8 mouse cellular contexts compared by ENCODE assay signal in genomic region chr10:7210991-7211695, GRCm38 (mm10). TPM values are rescaled to one million over a fixed set of nuclear protein-coding genes. Genes with fewer than 3 reads are reported as not detected.
A peak's percentile ranks its signal among the peaks of the same experiment; 100 is the strongest.
DNase-seq lines count a peak whose midpoint lies in the region; ATAC-seq lines count a peak whose summit lies in the region.

No protein-coding gene starts in this region.

- peak; percentile 88 for ATAC-seq in embryonic facial prominence, embryonic 11.5 days (replicated peaks; ENCODE audit: insufficient number of reproducible peaks, low FRiP score, low TSS enrichment, low read depth)
- peak; percentile 89 for ATAC-seq in midbrain, embryonic 11.5 days (ENCODE audit: low FRiP score)

- H3K4me1 ChIP-seq in embryonic facial prominence, embryonic 11.5 days (ENCODE audit: control insufficient read depth, insufficient read depth, low read length), result no peaks in the 10 kb centered on the region; the same call in 1 of the 2 replicates
- H3K4me1 ChIP-seq in limb, embryonic 10.5 days, result peaks cover 48% of the 10 kb centered on the region
- H3K4me1 ChIP-seq in midbrain, embryonic 11.5 days (ENCODE audit: control insufficient read depth, insufficient read depth, low read length), result peaks cover 11% of the 10 kb centered on the region

- H3K27ac ChIP-seq in embryonic facial prominence, embryonic 11.5 days (replicated peaks; ENCODE audit: low read depth, low read length), result peak overlapping the region; percentile 78
- H3K27ac ChIP-seq in limb, embryonic 10.5 days, result peak overlapping the region; percentile 92
- no peak overlapping the region for H3K27ac ChIP-seq in midbrain, embryonic 11.5 days (ENCODE audit: low read depth, low read length)

- H3K9me3 ChIP-seq in embryonic facial prominence, embryonic 11.5 days (replicated peaks; ENCODE audit: control insufficient read depth, low read length), result no peaks in the 10 kb centered on the region
- no peaks in the 10 kb centered on the region for H3K9me3 ChIP-seq in limb, embryonic 10.5 days (replicated peaks)
- H3K9me3 ChIP-seq in midbrain, embryonic 11.5 days (ENCODE audit: control insufficient read depth, low read length), result no peaks in the 10 kb centered on the region

- H3K27me3 ChIP-seq in embryonic facial prominence, embryonic 11.5 days (ENCODE audit: control insufficient read depth, insufficient read depth, low read length), result no peaks in the 10 kb centered on the region
- H3K27me3 ChIP-seq in limb, embryonic 10.5 days (ENCODE audit: low read depth, poor library complexity, severe bottlenecking), result no peaks in the 10 kb centered on the region
- H3K27me3 ChIP-seq in midbrain, embryonic 11.5 days (ENCODE audit: control insufficient read depth, insufficient read depth, low read length), result no peaks in the 10 kb centered on the region

- peak overlapping the region; percentile 80 for H3K4me3 ChIP-seq in embryonic facial prominence, embryonic 11.5 days (ENCODE audit: low read depth, low read length)
- H3K4me3 ChIP-seq in limb, embryonic 10.5 days, result peak overlapping the region; percentile 84
- peak overlapping the region; percentile 68 for H3K4me3 ChIP-seq in midbrain, embryonic 11.5 days (ENCODE audit: low read depth, low read length)

- WGBS in embryonic facial prominence, embryonic 11.5 days, result under 1% methylated on average over 41 of the region's 41 CpGs
- under 1% methylated on average over 41 of the region's 41 CpGs for WGBS in limb, embryonic 10.5 days
- under 1% methylated on average over 41 of the region's 41 CpGs for WGBS in midbrain, embryonic 11.5 days

- DNase-seq in adrenal gland, postnatal 25 days, result peak; percentile 78
- peak; percentile 85 for DNase-seq in embryonic facial prominence, embryonic 11.5 days (ENCODE audit: low spot score)
- DNase-seq in heart, adult 11 months, result peak; percentile 98
- peak; percentile 77 for DNase-seq in kidney, adult 11 months
- DNase-seq in limb, embryonic 10.5 days (ENCODE audit: low spot score), result peak; percentile 86
- peak; percentile 98 for DNase-seq in midbrain, embryonic 11.5 days (ENCODE audit: low spot score, missing footprints)
- peak; percentile 25 to 26 for DNase-seq in right cerebral cortex, postnatal 36 days (ENCODE audit: low spot score in 2 of 2)
- peak; percentile 80 for DNase-seq in yolk sac, embryonic 10.5 days (ENCODE audit: low spot score)

- peak overlapping the region; percentile 79 for H3K9ac ChIP-seq in embryonic facial prominence, embryonic 11.5 days (replicated peaks; ENCODE audit: low read length)
- peak overlapping the region; percentile 81 for H3K9ac ChIP-seq in midbrain, embryonic 11.5 days (ENCODE audit: low read length)

- H3K36me3 ChIP-seq in embryonic facial prominence, embryonic 11.5 days (replicated peaks; ENCODE audit: control insufficient read depth, insufficient read depth, low read depth, low read length), result no peaks in the 10 kb centered on the region
- 0 out of 2 replicates have a peak, but pooled peaks cover 12% of the 10 kb centered on the region for H3K36me3 ChIP-seq in limb, embryonic 10.5 days
- H3K36me3 ChIP-seq in midbrain, embryonic 11.5 days (ENCODE audit: control insufficient read depth, insufficient read depth, low read length), result no peaks in the 10 kb centered on the region

- H3K4me2 ChIP-seq in embryonic facial prominence, embryonic 11.5 days (ENCODE audit: low read depth, low read length), result peak overlapping the region; percentile 85
- peak overlapping the region; percentile 92 for H3K4me2 ChIP-seq in midbrain, embryonic 11.5 days

RNA-seq across cellular contexts. Expression of gene Cnksr3, which starts 0.9 kb away (rescaled TPM):
- 13.9 and 15.3 TPM in 2 replicates for total RNA-seq in adrenal gland, postnatal 25 days (2021)
- 8.5 and 10.1 TPM in 2 replicates for polyA plus RNA-seq in embryonic facial prominence, embryonic 11.5 days (2014; fragmentation: Nextera tagmentation; extraction: Ambion mirVana)
- polyA plus RNA-seq in limb, embryonic 10.5 days (2016; fragmentation: Nextera tagmentation; extraction: Ambion mirVana), result 9.6 and 11.4 TPM in 2 replicates
- polyA plus RNA-seq in midbrain, embryonic 11.5 days (2014; fragmentation: Nextera tagmentation; extraction: Ambion mirVana), result 6.7 and 7.4 TPM in 2 replicates

Comparison
In these comparisons a context has a peak if more than half of its experiments do, and no peak if none do; other contexts are left out.
1. DNase-seq: peak in every context shown above with its lines; median percentile 98 in heart, adult 11 months; 98 in midbrain, embryonic 11.5 days; 86 in limb, embryonic 10.5 days; 85 in embryonic facial prominence, embryonic 11.5 days; 80 in yolk sac, embryonic 10.5 days; 78 in adrenal gland, postnatal 25 days; 77 in kidney, adult 11 months; 26 in right cerebral cortex, postnatal 36 days.